Mouse (Mus musculus) brown adipose tissue, adult 24 weeks (tissue): ENCODE results near the gene Rfx5. TPM values are rescaled to one million over a fixed set of nuclear protein-coding genes. Genes with fewer than 3 reads are reported as not detected.

Experiments
- H3K27ac ChIP-seq: fragments of 200-500 bp; replicated peaks from 2 replicates; pipeline ENCODE4 v1.5.1; 2012; ENCODE audit warnings: low read depth, mild to moderate bottlenecking, low read length
- H3K4me1 ChIP-seq: fragments of 200-500 bp; 2 replicates; pipeline ENCODE4 v1.6.1; 2012; ENCODE audit warnings: low read length, mixed read lengths; ENCODE audit not compliant: control insufficient read depth, insufficient read depth, insufficient read length
- H3K4me3 ChIP-seq: fragments of 200-500 bp; 2 replicates; pipeline ENCODE4 v1.5.1; 2012; ENCODE audit warnings: low read depth, mild to moderate bottlenecking, low read length, moderate library complexity; ENCODE audit not compliant: insufficient read depth
- polyA plus RNA-seq: library from polyadenylated mRNA; stranded (reverse); fragments of >200 nt; gene quantifications from 2 replicates; pipeline ENCODE4 v1.2.4, GENCODE M21; 2012; ENCODE audit not compliant: missing spikeins, insufficient read depth, insufficient read length

Rfx5 gene
- polyA plus RNA-seq, 1 experiment = 4.0 TPM

DNA sequence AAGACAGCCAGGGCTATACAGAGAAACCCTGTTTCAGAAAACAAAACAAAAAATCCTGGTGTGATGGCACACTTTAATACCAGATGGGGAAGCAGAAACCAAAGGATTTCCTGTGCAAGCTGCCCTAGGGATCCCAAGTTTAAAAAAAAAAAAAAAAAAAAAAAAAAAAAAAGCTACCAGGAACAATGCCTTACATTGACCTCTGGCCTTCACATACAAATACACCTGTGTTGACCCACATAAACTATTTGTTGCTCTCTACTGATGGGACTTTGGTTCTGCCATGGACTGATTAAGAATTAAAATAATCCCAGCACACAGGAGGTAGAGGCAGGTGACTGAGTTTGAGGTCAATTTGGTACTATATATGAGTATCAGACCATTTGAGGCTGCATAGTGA, 49.4 kb downstream of the Rfx5 start:
- Histone ChIP-seq H3K4me1 (0 out of 2 replicates have a peak, but pooled peaks cover 3% of the 10 kb centered on the region), H3K27ac (no peak overlapping the region), H3K4me3 (no peak overlapping the region)

DNA sequence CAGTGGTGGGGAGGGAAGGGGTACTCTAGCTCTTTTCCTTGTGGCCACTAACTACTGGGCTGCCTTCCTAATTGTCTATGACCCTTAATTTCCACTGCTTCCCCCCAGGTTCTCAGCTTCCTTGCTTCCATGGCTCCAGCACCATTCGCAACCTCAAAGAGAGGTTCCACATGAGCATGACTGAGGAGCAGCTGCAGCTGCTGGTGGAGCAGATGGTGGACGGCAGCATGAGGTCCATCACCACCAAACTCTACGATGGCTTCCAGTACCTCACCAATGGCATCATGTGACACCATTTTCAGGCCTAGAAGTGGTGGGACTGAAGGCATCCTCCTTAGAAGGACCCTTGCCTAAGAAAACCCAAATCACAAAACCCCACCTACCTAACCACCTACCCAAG, 51.8 kb downstream of the Rfx5 start:
- H3K4me3 ChIP-seq = no peak overlapping the region
- no peak overlapping the region for H3K27ac ChIP-seq
- H3K4me1 ChIP-seq = 0 out of 2 replicates have a peak, but pooled peaks cover 3% of the 10 kb centered on the region

DNA sequence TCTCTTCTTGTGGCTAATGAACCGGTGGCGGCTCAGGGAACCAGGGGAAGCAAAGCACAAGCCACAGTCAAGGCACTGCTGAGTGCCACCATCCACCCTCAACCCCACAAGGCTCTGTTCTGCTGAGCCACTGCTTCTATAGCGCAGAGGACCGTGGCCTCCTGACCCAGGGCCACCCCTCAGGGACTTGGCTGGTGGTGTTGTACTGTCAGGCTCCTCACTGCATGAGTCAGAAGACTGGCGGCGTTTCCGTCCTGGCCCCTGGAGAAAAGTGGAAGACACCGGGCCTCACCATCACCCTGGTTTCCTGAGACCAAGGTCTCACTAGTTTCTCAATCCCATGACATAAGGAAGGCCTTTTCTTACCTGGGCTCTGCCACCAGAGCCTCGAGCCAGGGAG, 53.8 kb downstream of the Rfx5 start:
- H3K4me1 ChIP-seq = 0 out of 2 replicates have a peak, but pooled peaks cover 3% of the 10 kb centered on the region
- no peak overlapping the region for H3K4me3 ChIP-seq
- H3K27ac ChIP-seq = no peak overlapping the region

DNA sequence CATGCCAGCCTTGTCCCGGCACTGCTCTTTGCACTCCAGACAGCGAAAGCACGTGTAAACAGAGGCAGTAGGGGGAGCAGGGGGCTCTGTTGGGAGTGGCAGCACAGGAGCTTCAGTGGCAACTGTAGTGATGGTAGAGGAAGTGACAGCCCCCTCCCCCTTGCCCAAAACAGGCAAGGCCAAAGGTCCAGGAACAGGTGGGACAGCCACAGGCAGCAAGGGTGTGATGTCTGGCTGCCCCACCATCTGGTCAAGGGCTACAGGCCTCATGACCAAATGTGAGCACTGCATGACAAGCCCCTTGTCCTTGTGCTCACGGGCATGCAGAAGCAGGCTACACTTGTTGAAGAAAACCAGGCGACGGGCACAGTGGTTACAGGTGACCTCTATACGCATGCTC, 56.5 kb downstream of the Rfx5 start:
- Histone ChIP-seq H3K4me3 (no peak overlapping the region), H3K4me1 (no peaks in the 10 kb centered on the region), H3K27ac (no peak overlapping the region)

Other genes starting within 250 kb of the Rfx5 start
- not detected in 2 replicates for gene Cgn, start 167.6 kb upstream of the Rfx5 start, polyA plus RNA-seq
- gene Pogz, start 116.5 kb upstream of the Rfx5 start, polyA plus RNA-seq = 4.9 and 7.7 TPM in 2 replicates
- 311 and 370 TPM in 2 replicates for gene Psmb4, start 67.1 kb upstream of the Rfx5 start, polyA plus RNA-seq
- 51.0 and 61.7 TPM in 2 replicates for gene Selenbp1, start 21.0 kb upstream of the Rfx5 start, polyA plus RNA-seq
- gene Pi4kb, start 20.7 kb downstream of the Rfx5 start, polyA plus RNA-seq = 16.6 and 17.7 TPM in 2 replicates
- gene Zfp687, start 61.4 kb downstream of the Rfx5 start, polyA plus RNA-seq = 5.7 and 6.1 TPM in 2 replicates
- 168 and 202 TPM in 2 replicates for gene Psmd4, start 88.5 kb downstream of the Rfx5 start, polyA plus RNA-seq
- 12.7 and 14.5 TPM in 2 replicates for gene Pip5k1a, start 152.9 kb downstream of the Rfx5 start, polyA plus RNA-seq
- 18.8 and 26.2 TPM in 2 replicates for gene Vps72, start 156.9 kb downstream of the Rfx5 start, polyA plus RNA-seq
- gene Tmod4, start 170.4 kb downstream of the Rfx5 start, polyA plus RNA-seq = 7.3 and 12.4 TPM in 2 replicates
- 34.7 and 62.1 TPM in 2 replicates for gene Scnm1, start 179.9 kb downstream of the Rfx5 start, polyA plus RNA-seq
- 7.3 and 7.6 TPM in 2 replicates for gene Lysmd1, start 180.0 kb downstream of the Rfx5 start, polyA plus RNA-seq
- 2.7 and 2.8 TPM in 2 replicates for gene Tnfaip8l2, start 188.3 kb downstream of the Rfx5 start, polyA plus RNA-seq
- 1.5 and 2.6 TPM in 2 replicates for gene Sema6c, start 206.4 kb downstream of the Rfx5 start, polyA plus RNA-seq